Mouse (Mus musculus): ENCODE data around the gene Slco2a1. TPM values are rescaled to one million over a fixed set of nuclear protein-coding genes. Genes with fewer than 3 reads are reported as not detected.
"Not testable (repeated sequence)": the region's sequence is repeated elsewhere in the genome, so short reads cannot be mapped to it uniquely, and the experiment has no call there.

Slco2a1 gene
- polyA plus RNA-seq, 1 experiment from 2014 or later: 0.68 TPM

- H3K9ac ChIP-seq: no peak overlapping the region
- H3K4me2 ChIP-seq: no peak overlapping the region
- H3K4me3 ChIP-seq (replicated peaks): no peak overlapping the region
- no peak overlapping the region for H3K27ac ChIP-seq
- H3K36me3 ChIP-seq (replicated peaks): no peaks in the 10 kb centered on the region
- H3K4me1 ChIP-seq: peaks cover 7% of the 10 kb centered on the region; the same call in 1 of the 2 replicates
- ATAC-seq (ENCODE audit: low FRiP score): no peak
- H3K27me3 ChIP-seq: peaks cover 16% of the 10 kb centered on the region; the same call in 1 of the 2 replicates
- H3K9me3 ChIP-seq: no peaks in the 10 kb centered on the region
- WGBS: 89% methylated on average over 3 of the region's 3 CpGs
These were observed 105.2 kb downstream of the Slco2a1 start for GRCm38 (mm10) chr9:103093681-103094080.

GRCm38 (mm10) chr9:103108341-103108798 lies 119.9 kb downstream of the Slco2a1 start:
- 13% methylated on average over 9 of the region's 14 CpGs for WGBS
- Histone ChIP-seq H3K4me2 (peak overlapping the region; percentile 41), H3K27me3 (peaks cover 14% of the 10 kb centered on the region), H3K4me3 (replicated peaks) (peak overlapping the region; percentile 39), H3K4me1 (peaks cover 30% of the 10 kb centered on the region)
- not testable (repeated sequence) for H3K9ac ChIP-seq; H3K36me3 ChIP-seq (replicated peaks); H3K27ac ChIP-seq; H3K9me3 ChIP-seq
- ATAC-seq (ENCODE audit: low FRiP score): peak; percentile 61

GRCm38 (mm10) chr9:103108943-103109670 lies 120.6 kb downstream of the Slco2a1 start:
- Histone ChIP-seq H3K9me3 (no peaks in the 10 kb centered on the region), H3K27me3 (peaks cover 17% of the 10 kb centered on the region), H3K4me1 (peaks cover 37% of the 10 kb centered on the region), H3K4me2 (peak overlapping the region; percentile 63), H3K27ac (0 out of 2 replicates have a peak overlapping the region, but pooled peaks have one; percentile 13), H3K4me3 (replicated peaks) (peak overlapping the region; percentile 43), H3K9ac (peak overlapping the region; percentile 48), H3K36me3 (replicated peaks) (no peaks in the 10 kb centered on the region)
- WGBS: 36% methylated on average over 18 of the region's 18 CpGs
- ATAC-seq (ENCODE audit: low FRiP score): no peak

GRCm38 (mm10) chr9:103109911-103110310 lies 121.4 kb downstream of the Slco2a1 start:
- no peak for ATAC-seq (ENCODE audit: low FRiP score)
- 84% methylated on average over 2 of the region's 2 CpGs for WGBS

GRCm38 (mm10) chr9:103110727-103111501 lies 122.4 kb downstream of the Slco2a1 start:
- peak overlapping the region; percentile 90 for H3K9ac ChIP-seq
- H3K27me3 ChIP-seq: peaks cover 20% of the 10 kb centered on the region
- peaks cover 51% of the 10 kb centered on the region for H3K4me1 ChIP-seq
- no peaks in the 10 kb centered on the region for H3K36me3 ChIP-seq (replicated peaks)
- no peak for ATAC-seq (ENCODE audit: low FRiP score)
- H3K9me3 ChIP-seq: no peaks in the 10 kb centered on the region
- H3K4me2 ChIP-seq: peak overlapping the region; percentile 89
- peak overlapping the region; percentile 80 for H3K4me3 ChIP-seq (replicated peaks)
- peak overlapping the region; percentile 93 for H3K27ac ChIP-seq
- WGBS: 17% methylated on average over 18 of the region's 18 CpGs

More at GRCm38 (mm10) chr9:103109911-103110310, 121.4 kb downstream of the Slco2a1 start:
- no peak overlapping the region for H3K27ac ChIP-seq
- no peaks in the 10 kb centered on the region for H3K9me3 ChIP-seq
- H3K36me3 ChIP-seq (replicated peaks): no peaks in the 10 kb centered on the region
- no peak overlapping the region for H3K9ac ChIP-seq
- no peak overlapping the region for H3K4me3 ChIP-seq (replicated peaks)
- H3K27me3 ChIP-seq: peaks cover 20% of the 10 kb centered on the region
- no peak overlapping the region for H3K4me2 ChIP-seq
- peaks cover 45% of the 10 kb centered on the region for H3K4me1 ChIP-seq

- H3K36me3 ChIP-seq (replicated peaks): no peaks in the 10 kb centered on the region
- peaks cover 20% of the 10 kb centered on the region for H3K27me3 ChIP-seq
- ATAC-seq (ENCODE audit: low FRiP score): peak; percentile 82
- peak within 1 kb of the TSS; percentile 90 for H3K9ac ChIP-seq
- under 1% methylated on average over 58 of the region's 81 CpGs for WGBS
- no peaks in the 10 kb centered on the region for H3K9me3 ChIP-seq
- H3K27ac ChIP-seq: peak within 1 kb of the TSS; percentile 93
- H3K4me1 ChIP-seq: peaks cover 52% of the 10 kb centered on the region
- peak within 1 kb of the TSS; percentile 89 for H3K4me2 ChIP-seq
- H3K4me3 ChIP-seq (replicated peaks): peak within 1 kb of the TSS; percentile 80
These were observed 123.3 kb downstream of the Slco2a1 start, which contains the start of gene Rab6b for GRCm38 (mm10) chr9:103111621-103112470. TSS of gene Rab6b (plus strand) at chr9:103111787.

GRCm38 (mm10) chr9:103112471-103113271 lies 124.2 kb downstream of the Slco2a1 start:
- Histone ChIP-seq H3K9me3 (no peaks in the 10 kb centered on the region), H3K4me1 (peaks cover 60% of the 10 kb centered on the region), H3K36me3 (replicated peaks) (no peaks in the 10 kb centered on the region), H3K27me3 (peaks cover 20% of the 10 kb centered on the region), H3K9ac (peak overlapping the region; percentile 90), H3K27ac (peak overlapping the region; percentile 93), H3K4me2 (peak overlapping the region; percentile 89), H3K4me3 (replicated peaks) (peak overlapping the region; percentile 80)
- peak; percentile 47 for ATAC-seq (ENCODE audit: low FRiP score)
- under 1% methylated on average over 35 of the region's 35 CpGs for WGBS

- ATAC-seq (ENCODE audit: low FRiP score): no peak
- Histone ChIP-seq H3K4me2 (peak overlapping the region; percentile 89), H3K4me1 (peaks cover 63% of the 10 kb centered on the region), H3K36me3 (replicated peaks) (no peaks in the 10 kb centered on the region), H3K27ac (no peak overlapping the region), H3K9ac (peak overlapping the region; percentile 90), H3K4me3 (replicated peaks) (peak overlapping the region; percentile 80), H3K9me3 (no peaks in the 10 kb centered on the region), H3K27me3 (peaks cover 20% of the 10 kb centered on the region)
- 37% methylated on average over 10 of the region's 11 CpGs for WGBS
These were observed 124.8 kb downstream of the Slco2a1 start for GRCm38 (mm10) chr9:103113351-103113750.

GRCm38 (mm10) chr9:103114326-103114725 lies 125.8 kb downstream of the Slco2a1 start:
- no peak for ATAC-seq (ENCODE audit: low FRiP score)
- WGBS: 86% methylated on average over 8 of the region's 8 CpGs
- Histone ChIP-seq H3K9ac (no peak overlapping the region), H3K9me3 (no peaks in the 10 kb centered on the region), H3K4me1 (peaks cover 67% of the 10 kb centered on the region), H3K4me2 (no peak overlapping the region), H3K36me3 (replicated peaks) (no peaks in the 10 kb centered on the region), H3K4me3 (replicated peaks) (no peak overlapping the region), H3K27me3 (peaks cover 20% of the 10 kb centered on the region), H3K27ac (no peak overlapping the region)

- Histone ChIP-seq H3K4me1 (peaks cover 71% of the 10 kb centered on the region), H3K9me3 (no peaks in the 10 kb centered on the region), H3K4me2 (no peak overlapping the region), H3K4me3 (replicated peaks) (no peak overlapping the region), H3K9ac (no peak overlapping the region), H3K36me3 (replicated peaks) (no peaks in the 10 kb centered on the region), H3K27ac (no peak overlapping the region), H3K27me3 (peaks cover 17% of the 10 kb centered on the region)
- no peak for ATAC-seq (ENCODE audit: low FRiP score)
- WGBS: 92% methylated on average over 13 of the region's 13 CpGs
These were observed 126.4 kb downstream of the Slco2a1 start for GRCm38 (mm10) chr9:103114901-103115300.

GRCm38 (mm10) chr9:103116941-103117340 lies 128.4 kb downstream of the Slco2a1 start:
- Histone ChIP-seq H3K36me3 (replicated peaks) (no peaks in the 10 kb centered on the region), H3K27ac (no peak overlapping the region)
- 75% methylated on average over 4 of the region's 4 CpGs for WGBS

More at GRCm38 (mm10) chr9:103116941-103117340, 128.4 kb downstream of the Slco2a1 start:
- Histone ChIP-seq H3K4me3 (replicated peaks) (no peak overlapping the region), H3K4me1 (peaks cover 64% of the 10 kb centered on the region), H3K9ac (no peak overlapping the region), H3K4me2 (no peak overlapping the region), H3K9me3 (no peaks in the 10 kb centered on the region), H3K27me3 (peaks cover 6% of the 10 kb centered on the region; the same call in 1 of the 2 replicates)
- no peak for ATAC-seq (ENCODE audit: low FRiP score)

Measured in forebrain, embryonic 12.5 days (tissue).